Mouse (Mus musculus) erythroblast, embryonic 14.5 days (primary cell): Measurements from ENCODE around the gene Morn5.

Experiments used
- GATA1 ChIP-seq: IDR thresholded peaks from 2 replicates; pipeline ENCODE4 v1.6.1; 2012; ENCODE audit warnings: low read length, inconsistent platforms, mixed read lengths
- TAL1 ChIP-seq: IDR thresholded peaks from 3 replicates; pipeline ENCODE4 v1.6.1; 2012; ENCODE audit warnings: low read length, inconsistent platforms, mixed read lengths

- TF ChIP-seq TAL1 (no peak), GATA1 (no peak)
Observed at GRCm38 (mm10) chr2:36032884-36033283, 16.4 kb upstream of the Morn5 start.
